Mouse (Mus musculus) small intestine, adult 2 months (tissue): ENCODE data around the gene 2510002D24Rik. TPM values are rescaled to one million over a fixed set of nuclear protein-coding genes. Genes with fewer than 3 reads are reported as not detected.

Experiments used
- H3K27ac ChIP-seq: fragments of 200-500 bp; 2 replicates; pipeline ENCODE4 v1.5.1; 2012; ENCODE audit warnings: low read depth, low read length, control low read depth, inconsistent platforms; ENCODE audit not compliant: insufficient read depth
- H3K27me3 ChIP-seq: fragments of 200-500 bp; 2 replicates; pipeline ENCODE4 v1.6.1; 2012; ENCODE audit warnings: mild to moderate bottlenecking, moderate library complexity, low read length, inconsistent platforms; ENCODE audit not compliant: control insufficient read depth, insufficient read depth
- H3K36me3 ChIP-seq: fragments of 200-500 bp; 2 replicates; pipeline ENCODE4 v1.6.1; 2012; ENCODE audit warnings: mild to moderate bottlenecking, low read length, control low read depth, inconsistent platforms; ENCODE audit not compliant: control insufficient read depth, insufficient read depth
- H3K4me1 ChIP-seq: fragments of 200-500 bp; 2 replicates; pipeline ENCODE4 v1.6.1; 2012; ENCODE audit warnings: low read length, inconsistent platforms, mixed read lengths; ENCODE audit not compliant: control insufficient read depth, insufficient read depth, insufficient read length
- H3K4me3 ChIP-seq: fragments of 200-500 bp; 2 replicates; pipeline ENCODE4 v1.5.1; 2012; ENCODE audit warnings: low read depth, mild to moderate bottlenecking, control low read depth, inconsistent platforms, low read length, moderate library complexity
- CTCF ChIP-seq: fragments of 200-500 bp; IDR thresholded peaks from 2 replicates; pipeline ENCODE4 v1.5.1; 2012; ENCODE audit warnings: low read depth, mild to moderate bottlenecking, control low read depth, inconsistent platforms, low read length, moderate library complexity, mixed read lengths; ENCODE audit not compliant: insufficient replicate concordance, insufficient read length; ENCODE audit errors: extremely low read depth
- POLR2A ChIP-seq: fragments of 200-500 bp; IDR thresholded peaks from 2 replicates; pipeline ENCODE4 v1.6.1; 2012; ENCODE audit warnings: low read depth, mild to moderate bottlenecking, control low read depth, inconsistent platforms, low read length, moderate library complexity
- WGBS: fragments of 180-500 bp; shearing (Covaris S2); methylation state at CpG from one replicate; pipeline ENCODE4 v1.1.7; 2018; 5-methylcytosine and 5-hydroxymethylcytosine counted together
- polyA plus RNA-seq: library from polyadenylated mRNA; depleted of rRNA; stranded (reverse); fragments of >200 nt; gene quantifications from 2 replicates; pipeline ENCODE4 v1.2.3, GENCODE M21; 2012

The 2510002D24Rik gene
- polyA plus RNA-seq, 1 experiment: 49.8 TPM

DNA sequence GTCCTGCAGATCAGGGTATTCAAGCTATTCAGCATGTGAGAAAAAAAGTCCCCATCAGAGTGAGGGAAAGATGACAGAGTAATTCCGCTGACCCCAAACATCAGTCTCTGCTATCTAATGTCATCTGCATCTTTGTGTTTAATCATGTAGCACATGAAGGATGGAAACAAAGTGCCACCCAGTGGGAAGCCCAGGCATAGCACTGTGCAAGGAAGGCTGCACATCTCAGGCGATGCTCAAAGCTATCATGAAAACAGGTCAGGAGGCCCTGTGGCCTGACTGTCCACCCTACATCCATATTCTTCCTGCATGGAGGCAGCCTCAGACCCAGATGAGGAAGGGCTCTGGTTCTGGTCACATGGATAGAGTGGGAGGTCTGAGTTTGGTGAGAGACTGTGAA lies 37.5 kb upstream of the 2510002D24Rik start:
- Histone ChIP-seq H3K27ac (no peak overlapping the region), H3K27me3 (no peaks in the 10 kb centered on the region), H3K36me3 (peaks cover 14% of the 10 kb centered on the region), H3K4me3 (no peak overlapping the region), H3K4me1 (no peaks in the 10 kb centered on the region)
- TF ChIP-seq CTCF (peak; percentile 56; the same call in 1 of the 2 replicates), POLR2A (no peak)
- 82% methylated on average over 2 of the region's 2 CpGs for WGBS

GRCm38 (mm10) chr16:18805746-18806145 lies 30.6 kb upstream of the 2510002D24Rik start:
- Histone ChIP-seq H3K4me1 (no peaks in the 10 kb centered on the region), H3K4me3 (no peak overlapping the region), H3K36me3 (peaks cover 9% of the 10 kb centered on the region), H3K27ac (no peak overlapping the region), H3K27me3 (no peaks in the 10 kb centered on the region)
- WGBS: 97% methylated on average over 2 of the region's 2 CpGs
- TF ChIP-seq CTCF (no peak), POLR2A (no peak)

DNA sequence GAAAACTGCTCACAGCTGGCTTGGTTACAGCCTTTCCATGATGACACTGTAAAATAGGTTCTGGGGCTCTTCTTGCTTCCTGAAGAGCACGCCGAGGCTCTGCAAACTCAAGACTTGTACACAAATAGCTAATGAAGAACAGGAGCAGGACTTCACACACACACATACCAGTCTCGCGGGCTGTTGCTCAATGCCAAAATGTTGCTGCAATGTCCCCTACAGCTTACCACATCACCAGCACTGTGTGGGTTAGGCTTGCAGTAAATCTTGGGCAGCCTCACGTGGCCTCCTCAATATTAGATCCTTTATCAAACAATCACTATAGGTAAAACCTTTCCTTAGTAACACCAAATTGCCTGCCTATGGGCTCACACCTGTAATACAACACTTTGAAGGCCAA lies 27.4 kb upstream of the 2510002D24Rik start:
- 87% methylated on average over 5 of the region's 5 CpGs for WGBS
- Histone ChIP-seq H3K27ac (no peak overlapping the region), H3K4me3 (no peak overlapping the region), H3K4me1 (no peaks in the 10 kb centered on the region), H3K27me3 (no peaks in the 10 kb centered on the region), H3K36me3 (peaks cover 6% of the 10 kb centered on the region; the same call in 1 of the 2 replicates)
- TF ChIP-seq CTCF (no peak), POLR2A (no peak)

DNA sequence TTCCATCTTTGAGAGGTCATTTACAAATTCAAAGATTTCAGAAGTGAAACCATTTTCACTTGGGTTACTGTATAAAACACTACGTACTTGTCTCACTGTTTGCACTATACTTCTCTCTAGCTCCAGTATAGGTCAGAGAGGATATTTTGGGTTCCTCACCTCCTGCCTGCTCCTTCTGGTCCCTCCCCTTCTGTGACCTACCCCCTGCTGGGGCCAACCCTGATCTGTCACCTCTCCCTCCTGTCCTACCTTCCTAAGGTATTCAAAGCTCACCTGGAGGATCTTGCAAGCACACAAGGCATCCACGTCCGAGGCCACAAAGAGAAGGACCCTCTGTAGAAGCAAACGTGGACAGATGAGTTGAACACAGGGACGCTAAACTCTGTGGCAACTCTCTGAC lies 25.3 kb upstream of the 2510002D24Rik start:
- Histone ChIP-seq H3K27ac (no peak overlapping the region), H3K36me3 (peaks cover 11% of the 10 kb centered on the region), H3K4me3 (peak overlapping the region; percentile 98), H3K4me1 (no peaks in the 10 kb centered on the region), H3K27me3 (no peaks in the 10 kb centered on the region)
- 2% methylated on average over 5 of the region's 5 CpGs for WGBS
- no peak for TF ChIP-seq CTCF
- no peak for TF ChIP-seq POLR2A

DNA sequence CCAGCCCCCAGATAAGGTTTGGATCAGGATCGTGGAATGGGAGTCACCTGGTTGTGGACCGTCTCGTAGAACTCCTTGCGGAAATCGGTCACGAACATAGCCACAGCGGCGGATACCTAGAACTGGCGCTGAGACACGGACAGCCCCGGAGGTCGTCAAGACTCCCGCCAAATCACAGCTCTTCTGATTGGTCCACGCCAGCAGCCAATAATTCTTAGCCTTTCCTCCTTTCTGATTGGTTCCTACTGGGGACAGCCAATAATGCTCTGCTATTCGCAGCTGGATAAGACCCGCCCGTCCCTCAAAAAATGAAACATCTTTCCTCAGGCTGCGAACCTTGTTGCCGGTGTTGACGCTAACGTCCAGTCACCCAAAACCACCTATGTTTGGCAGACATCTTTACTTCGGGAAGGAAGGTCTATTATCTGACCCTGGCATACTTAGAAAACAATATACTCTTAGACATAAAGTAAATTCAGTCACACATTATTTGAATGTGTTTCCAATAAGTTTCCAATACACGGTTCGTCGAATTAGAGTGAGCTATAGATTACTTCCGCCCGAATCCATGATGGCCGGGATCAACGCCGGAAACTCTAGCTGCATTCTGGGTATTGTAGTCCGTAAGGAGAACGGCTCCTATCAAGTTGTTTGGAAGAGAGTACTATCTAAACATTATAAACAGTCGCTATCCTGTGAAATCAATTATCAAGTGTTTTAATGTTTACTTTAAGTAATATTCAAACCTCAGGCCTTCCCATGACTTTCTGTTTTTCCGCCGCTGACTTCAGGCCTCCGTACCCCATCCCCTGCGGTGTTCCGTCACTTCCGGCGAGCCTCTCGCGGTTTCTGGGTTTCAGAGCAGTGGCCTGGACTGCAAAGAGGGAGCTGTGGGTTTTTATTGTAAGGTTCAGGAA lies 24.7 kb upstream of the 2510002D24Rik start, which contains the start of the genes Ufd1 and Cdc45:
Ufd1 (plus strand) TSS at position 312 of the 917 bp plus-strand sequence.
Cdc45 (minus strand) TSS at position 520 of the 917 bp plus-strand sequence.
- H3K4me1 ChIP-seq: no peaks in the 10 kb centered on the region
- WGBS: under 1% methylated on average over 42 of the region's 42 CpGs
- H3K27me3 ChIP-seq: no peaks in the 10 kb centered on the region
- peak within 1 kb of the TSS; percentile 81 for H3K27ac ChIP-seq
- peaks cover 18% of the 10 kb centered on the region for H3K36me3 ChIP-seq
- TF ChIP-seq POLR2A: peak; percentile 67
- TF ChIP-seq CTCF: no peak
- H3K4me3 ChIP-seq: peak within 1 kb of the TSS; percentile 98

- TF ChIP-seq POLR2A (no peak), CTCF (no peak)
- Histone ChIP-seq H3K36me3 (peaks cover 21% of the 10 kb centered on the region), H3K4me3 (peak overlapping the region; percentile 98), H3K4me1 (no peaks in the 10 kb centered on the region), H3K27me3 (no peaks in the 10 kb centered on the region), H3K27ac (peak overlapping the region; percentile 81)
- WGBS: under 1% methylated on average over 31 of the region's 31 CpGs
These were observed 23.9 kb upstream of the 2510002D24Rik start for GRCm38 (mm10) chr16:18812385-18812910.

DNA sequence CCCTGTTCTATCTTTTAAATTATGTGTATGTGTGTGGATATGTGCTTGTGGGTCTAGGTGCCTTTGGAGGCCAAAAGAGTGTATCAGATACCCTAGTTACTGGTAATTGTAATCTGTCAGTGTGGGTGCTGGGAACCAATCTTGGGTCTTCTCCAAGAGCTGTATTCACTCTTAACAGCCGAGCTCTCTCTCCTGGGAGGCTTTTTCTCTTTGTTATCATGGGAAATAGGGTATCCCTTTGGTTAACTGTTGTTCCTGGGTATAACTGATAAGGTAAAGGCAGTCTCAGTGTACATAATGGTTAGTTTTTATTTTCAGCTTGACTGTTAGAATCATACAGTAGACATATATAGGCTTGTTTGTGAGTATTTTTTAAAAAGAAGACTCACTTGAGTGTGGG lies 14.0 kb upstream of the 2510002D24Rik start:
- Histone ChIP-seq H3K27ac (no peak overlapping the region), H3K27me3 (no peaks in the 10 kb centered on the region), H3K36me3 (peaks cover 77% of the 10 kb centered on the region), H3K4me1 (no peaks in the 10 kb centered on the region), H3K4me3 (no peak overlapping the region)
- no peak for TF ChIP-seq POLR2A
- no peak for TF ChIP-seq CTCF
- 82% methylated on average over 1 of the region's 1 CpGs for WGBS
